Mouse (Mus musculus): ENCODE measurements around the gene Ormdl3.

DNA sequence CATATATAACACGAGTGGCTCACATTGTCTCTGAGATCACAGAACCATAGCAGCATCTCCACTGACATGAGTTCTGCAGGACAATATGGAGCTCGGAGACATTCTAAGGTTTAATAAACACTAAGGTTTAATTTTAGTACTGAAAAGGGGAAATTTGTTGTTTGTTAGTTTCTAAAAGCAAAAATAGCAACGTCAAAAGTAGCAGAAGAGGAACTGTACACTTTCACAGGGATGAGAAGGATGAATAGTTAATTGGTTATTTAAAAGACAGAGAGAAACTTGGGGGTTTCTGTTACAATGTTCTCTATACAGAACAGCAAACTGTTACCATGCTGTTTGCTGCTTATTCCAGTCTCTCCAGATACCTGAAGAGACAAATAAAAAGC lies 39.9 kb downstream of the Ormdl3 start:
- TF ChIP-seq CTCF (IDR thresholded peaks at IDR 0.05) (no peak), POLR2A (IDR thresholded peaks at IDR 0.05; ENCODE audit: insufficient read depth, low read depth, low read length) (no peak)

Data from heart, adult 2 months (tissue).